Mouse (Mus musculus): ENCODE results near the gene Slc27a5. TPM values are rescaled to one million over a fixed set of nuclear protein-coding genes. Genes with fewer than 3 reads are reported as not detected.

Gene Slc27a5
- polyA plus RNA-seq, 1 experiment = 1.7 TPM

DNA sequence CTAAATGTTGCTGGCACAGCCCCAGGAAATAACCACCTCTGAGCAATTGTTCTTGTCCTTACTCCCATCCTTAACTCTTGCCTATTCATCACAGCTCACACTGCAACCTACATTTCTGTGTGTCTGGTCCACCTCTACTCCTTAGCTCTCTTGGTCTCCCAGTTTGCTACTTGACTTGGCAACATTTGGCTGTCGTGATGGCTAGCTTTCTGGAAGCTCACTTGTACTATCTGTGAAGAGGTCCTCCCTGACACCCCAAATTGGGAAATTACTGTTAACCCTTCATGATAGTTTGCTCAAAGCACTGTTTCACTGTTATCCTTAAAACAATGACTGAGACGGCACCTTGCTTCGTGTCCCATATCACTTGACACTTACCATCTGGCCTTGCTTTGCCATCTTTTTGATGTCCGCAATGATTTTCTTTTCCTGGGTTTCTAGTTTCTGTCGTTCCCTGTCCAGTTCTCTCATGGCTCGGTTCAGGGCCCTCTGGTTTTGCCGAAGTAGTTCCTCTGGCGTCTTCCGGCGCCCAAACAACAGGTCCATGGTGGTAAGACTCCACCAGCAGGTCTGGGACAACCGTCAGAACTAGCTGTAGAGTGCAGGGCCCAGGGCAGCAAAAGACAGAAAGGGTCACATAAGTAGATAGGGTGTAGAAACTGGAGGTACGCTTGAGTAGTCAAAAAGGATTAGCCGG is 35.6 kb upstream of the Slc27a5 start:
- no peaks in the 10 kb centered on the region for H3K27me3 ChIP-seq (ENCODE audit: control insufficient read depth, insufficient read depth, low read length)
- H3K27ac ChIP-seq (ENCODE audit: insufficient read depth, low read length) = peak overlapping the region; percentile 81; the same call in 1 of the 2 replicates
- peak overlapping the region; percentile 90 for H3K4me3 ChIP-seq (replicated peaks; ENCODE audit: insufficient read depth, low read depth, low read length)
- TF ChIP-seq CTCF (IDR thresholded peaks at IDR 0.05; ENCODE audit: borderline replicate concordance, insufficient read depth, low read depth, low read length) (no peak), POLR2A (IDR thresholded peaks at IDR 0.05; ENCODE audit: borderline replicate concordance, insufficient read depth, low read length) (no peak)
- peak in 1 of 2 experiments; percentile 24 for DNase-seq
- WGBS = 39% methylated on average over 13 of the region's 13 CpGs
- H3K4me1 ChIP-seq (ENCODE audit: control insufficient read depth, insufficient read depth, low read length) = peaks cover 3% of the 10 kb centered on the region

DNA sequence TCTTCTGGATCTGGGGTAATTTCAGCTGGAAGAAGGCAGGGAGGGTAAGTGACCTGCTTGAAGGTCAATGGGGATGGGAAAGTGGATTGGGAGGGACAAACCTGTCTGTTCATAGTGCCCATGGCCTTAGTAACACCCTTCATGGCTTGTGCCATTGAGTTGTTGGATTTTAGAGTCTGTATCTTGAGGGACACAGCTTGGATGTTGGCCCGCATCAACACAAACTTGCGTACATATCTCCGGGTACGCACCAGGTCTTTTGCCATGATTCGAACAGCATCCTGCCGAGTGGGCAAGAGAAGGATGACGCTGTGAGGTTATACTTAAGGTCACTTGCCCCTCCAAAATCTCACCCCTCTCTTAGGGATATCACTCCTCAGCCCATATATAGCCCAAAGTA is 34.5 kb upstream of the Slc27a5 start:
- Histone ChIP-seq H3K4me1 (ENCODE audit: control insufficient read depth, insufficient read depth, low read length) (peaks cover 3% of the 10 kb centered on the region), H3K4me3 (replicated peaks; ENCODE audit: insufficient read depth, low read depth, low read length) (no peak overlapping the region), H3K27me3 (ENCODE audit: control insufficient read depth, insufficient read depth, low read length) (no peaks in the 10 kb centered on the region), H3K27ac (ENCODE audit: insufficient read depth, low read length) (no peak overlapping the region)
- peak in 1 of 2 experiments; percentile 14 for DNase-seq
- WGBS = 84% methylated on average over 7 of the region's 7 CpGs
- TF ChIP-seq POLR2A (IDR thresholded peaks at IDR 0.05; ENCODE audit: borderline replicate concordance, insufficient read depth, low read length) (no peak), CTCF (IDR thresholded peaks at IDR 0.05; ENCODE audit: borderline replicate concordance, insufficient read depth, low read depth, low read length) (no peak)

GRCm38 (mm10) chr7:13031983-13032382 is 34.0 kb upstream of the Slc27a5 start:
- WGBS = 83% methylated on average over 2 of the region's 2 CpGs

DNA sequence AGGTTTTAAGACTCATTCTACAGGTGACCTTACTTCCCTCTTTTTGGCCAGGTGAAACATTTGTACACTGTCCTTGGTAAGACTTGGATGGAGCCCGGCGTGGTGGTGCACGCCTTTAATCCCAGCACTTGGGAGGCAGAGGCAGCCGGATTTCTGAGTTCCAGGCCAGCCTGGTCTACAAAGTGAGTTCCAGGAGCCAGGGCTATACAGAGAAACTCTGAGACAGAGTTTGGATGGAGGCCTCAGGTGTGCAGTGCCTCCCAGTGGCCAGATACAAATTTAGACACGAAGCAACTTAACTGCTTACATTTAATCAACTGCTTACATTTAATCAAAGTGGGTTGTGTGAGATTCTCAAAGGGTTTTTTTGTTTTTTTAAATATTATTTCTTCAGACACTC is 33.1 kb upstream of the Slc27a5 start:
- DNase-seq = peak in 1 of 2 experiments; percentile 20
- 56% methylated on average over 5 of the region's 5 CpGs for WGBS
- Histone ChIP-seq H3K4me3 (replicated peaks; ENCODE audit: insufficient read depth, low read depth, low read length) (no peak overlapping the region), H3K27me3 (ENCODE audit: control insufficient read depth, insufficient read depth, low read length) (no peaks in the 10 kb centered on the region), H3K4me1 (ENCODE audit: control insufficient read depth, insufficient read depth, low read length) (peaks cover 3% of the 10 kb centered on the region), H3K27ac (ENCODE audit: insufficient read depth, low read length) (no peak overlapping the region)
- TF ChIP-seq POLR2A (IDR thresholded peaks at IDR 0.05; ENCODE audit: borderline replicate concordance, insufficient read depth, low read length) (no peak), CTCF (IDR thresholded peaks at IDR 0.05; ENCODE audit: borderline replicate concordance, insufficient read depth, low read depth, low read length) (peak; percentile 28; the same call in 1 of the 2 replicates)

More at GRCm38 (mm10) chr7:13031983-13032382, 34.0 kb upstream of the Slc27a5 start:
- H3K27ac ChIP-seq (ENCODE audit: insufficient read depth, low read length) = no peak overlapping the region
- no peaks in the 10 kb centered on the region for H3K27me3 ChIP-seq (ENCODE audit: control insufficient read depth, insufficient read depth, low read length)
- TF ChIP-seq POLR2A (IDR thresholded peaks at IDR 0.05; ENCODE audit: borderline replicate concordance, insufficient read depth, low read length) (no peak), CTCF (IDR thresholded peaks at IDR 0.05; ENCODE audit: borderline replicate concordance, insufficient read depth, low read depth, low read length) (no peak)
- H3K4me1 ChIP-seq (ENCODE audit: control insufficient read depth, insufficient read depth, low read length) = peaks cover 3% of the 10 kb centered on the region
- no peak overlapping the region for H3K4me3 ChIP-seq (replicated peaks; ENCODE audit: insufficient read depth, low read depth, low read length)
- DNase-seq = no peak

DNA sequence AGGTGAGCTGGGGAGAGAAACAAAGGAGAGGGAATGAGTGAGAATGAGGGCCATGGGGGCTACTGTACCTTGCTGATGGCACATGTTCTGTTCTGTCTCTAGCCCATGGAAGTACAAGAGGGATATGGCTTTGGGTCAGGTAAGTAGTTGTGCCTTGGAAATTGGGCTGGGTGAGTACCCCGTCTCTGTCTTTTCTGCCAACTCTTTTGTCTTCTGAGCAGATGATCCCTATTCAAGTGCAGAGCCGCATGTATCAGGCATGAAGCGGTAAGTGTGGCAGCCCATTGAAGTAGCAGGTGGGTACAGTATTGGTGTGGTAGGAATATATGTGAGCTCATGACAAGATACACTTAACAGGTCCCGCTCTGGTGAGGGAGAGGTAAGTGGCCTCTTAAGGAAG is 31.0 kb upstream of the Slc27a5 start:
- TF ChIP-seq POLR2A (IDR thresholded peaks at IDR 0.05; ENCODE audit: borderline replicate concordance, insufficient read depth, low read length) = no peak
- no peak for TF ChIP-seq CTCF (IDR thresholded peaks at IDR 0.05; ENCODE audit: borderline replicate concordance, insufficient read depth, low read depth, low read length)
- Histone ChIP-seq H3K27ac (ENCODE audit: insufficient read depth, low read length) (no peak overlapping the region), H3K27me3 (ENCODE audit: control insufficient read depth, insufficient read depth, low read length) (no peaks in the 10 kb centered on the region), H3K4me3 (replicated peaks; ENCODE audit: insufficient read depth, low read depth, low read length) (no peak overlapping the region), H3K4me1 (ENCODE audit: control insufficient read depth, insufficient read depth, low read length) (peaks cover 3% of the 10 kb centered on the region)
- DNase-seq = no peak
- WGBS = 88% methylated on average over 4 of the region's 4 CpGs

GRCm38 (mm10) chr7:13025511-13026112 is 27.6 kb upstream of the Slc27a5 start:
- WGBS = 14% methylated on average over 4 of the region's 4 CpGs
- Histone ChIP-seq H3K27me3 (ENCODE audit: control insufficient read depth, insufficient read depth, low read length) (no peaks in the 10 kb centered on the region), H3K4me3 (replicated peaks; ENCODE audit: insufficient read depth, low read depth, low read length) (peak overlapping the region; percentile 95), H3K4me1 (ENCODE audit: control insufficient read depth, insufficient read depth, low read length) (0 out of 2 replicates have a peak, but pooled peaks cover 3% of the 10 kb centered on the region), H3K27ac (ENCODE audit: insufficient read depth, low read length) (peak overlapping the region; percentile 82; the same call in 1 of the 2 replicates)
- DNase-seq = peak in 1 of 2 experiments; percentile 18
- TF ChIP-seq POLR2A (IDR thresholded peaks at IDR 0.05; ENCODE audit: borderline replicate concordance, insufficient read depth, low read length) = no peak
- no peak for TF ChIP-seq CTCF (IDR thresholded peaks at IDR 0.05; ENCODE audit: borderline replicate concordance, insufficient read depth, low read depth, low read length)

- WGBS = under 1% methylated on average over 44 of the region's 44 CpGs
Measured at GRCm38 (mm10) chr7:13024805-13025204, 26.8 kb upstream of the Slc27a5 start.

More at GRCm38 (mm10) chr7:13024805-13025204, 26.8 kb upstream of the Slc27a5 start:
- H3K4me1 ChIP-seq (ENCODE audit: control insufficient read depth, insufficient read depth, low read length) = 0 out of 2 replicates have a peak, but pooled peaks cover 3% of the 10 kb centered on the region
- H3K27me3 ChIP-seq (ENCODE audit: control insufficient read depth, insufficient read depth, low read length) = no peaks in the 10 kb centered on the region
- H3K27ac ChIP-seq (ENCODE audit: insufficient read depth, low read length) = peak overlapping the region; percentile 82
- DNase-seq = peak; percentile 82 to 83
- TF ChIP-seq POLR2A (IDR thresholded peaks at IDR 0.05; ENCODE audit: borderline replicate concordance, insufficient read depth, low read length) (no peak), CTCF (IDR thresholded peaks at IDR 0.05; ENCODE audit: borderline replicate concordance, insufficient read depth, low read depth, low read length) (no peak)
- peak overlapping the region; percentile 95 for H3K4me3 ChIP-seq (replicated peaks; ENCODE audit: insufficient read depth, low read depth, low read length)

Data from cerebellum, adult 2 months (tissue).